Mouse (Mus musculus) kidney, postnatal 0 days (tissue): ENCODE measurements around the gene Pogk. TPM values are rescaled to one million over a fixed set of nuclear protein-coding genes. Genes with fewer than 3 reads are reported as not detected.

Experiments used
- ATAC-seq: fragments of 200-750 bp; cut with Nextera tagmentation; replicated peaks from 2 replicates; pipeline ENCODE4 v1.8.0; 2017; ENCODE audit warnings: low read depth, moderate number of reproducible peaks, moderate TSS enrichment, moderate library complexity; ENCODE audit not compliant: low FRiP score
- DNase-seq: peaks from one replicate; pipeline ENCODE4 v3.0.0-alpha.2; 2016; ENCODE audit warnings: low spot score
- H3K27ac ChIP-seq: fragments of 300-500 bp; sonication (generic); 2 replicates; pipeline ENCODE4 v1.5.1; 2014; ENCODE audit warnings: mild to moderate bottlenecking
- H3K27me3 ChIP-seq: fragments of 300-500 bp; sonication (generic); 2 replicates; pipeline ENCODE4 v1.6.1; 2014; ENCODE audit warnings: low read length, mixed read lengths; ENCODE audit not compliant: insufficient read depth
- H3K36me3 ChIP-seq: fragments of 300-500 bp; sonication (generic); 2 replicates; pipeline ENCODE4 v1.6.1; 2014; ENCODE audit warnings: low read length, mixed read lengths; ENCODE audit not compliant: insufficient read depth
- H3K4me1 ChIP-seq: fragments of 300-500 bp; sonication (generic); replicated peaks from 2 replicates; pipeline ENCODE4 v1.6.1; 2014; ENCODE audit warnings: antibody characterized with exemption, low read length, mixed read lengths; ENCODE audit not compliant: insufficient read depth
- H3K4me2 ChIP-seq: fragments of 300-500 bp; sonication (generic); 2 replicates; pipeline ENCODE4 v1.6.1; 2014; ENCODE audit warnings: mild to moderate bottlenecking, low read length, moderate library complexity, mixed read lengths
- H3K4me3 ChIP-seq: fragments of 300-500 bp; sonication (generic); replicated peaks from 2 replicates; pipeline ENCODE4 v1.5.1; 2014; ENCODE audit warnings: low read depth, low read length
- H3K9ac ChIP-seq: fragments of 300-500 bp; sonication (generic); 2 replicates; pipeline ENCODE4 v1.6.1; 2014; ENCODE audit warnings: low read depth, low read length
- H3K9me3 ChIP-seq: fragments of 300-500 bp; sonication (generic); replicated peaks from 2 replicates; pipeline ENCODE4 v1.6.1; 2016; ENCODE audit warnings: low read length, inconsistent platforms, mixed read lengths
- CTCF ChIP-seq: IDR thresholded peaks from 2 replicates; pipeline ENCODE4 v1.5.1; 2016; ENCODE audit warnings: antibody characterized with exemption, low read depth, mild to moderate bottlenecking, moderate library complexity
- WGBS: fragments of 180-500 bp; shearing (Covaris S2); extraction: QIAGEN DNeasy Blood & Tissue Kit; methylation state at CpG from one replicate; pipeline ENCODE4 v1.1.7; 2014; 5-methylcytosine and 5-hydroxymethylcytosine counted together
- polyA plus RNA-seq: library from polyadenylated mRNA; unstranded; fragments of >200 nt; fragmentation: Nextera tagmentation; extraction: Ambion mirVana; gene quantifications from 2 replicates; pipeline ENCODE4 v1.2.1, GENCODE M21; 2015

The Pogk gene
- polyA plus RNA-seq, 1 experiment from 2014 or later = 7.3 TPM

DNA sequence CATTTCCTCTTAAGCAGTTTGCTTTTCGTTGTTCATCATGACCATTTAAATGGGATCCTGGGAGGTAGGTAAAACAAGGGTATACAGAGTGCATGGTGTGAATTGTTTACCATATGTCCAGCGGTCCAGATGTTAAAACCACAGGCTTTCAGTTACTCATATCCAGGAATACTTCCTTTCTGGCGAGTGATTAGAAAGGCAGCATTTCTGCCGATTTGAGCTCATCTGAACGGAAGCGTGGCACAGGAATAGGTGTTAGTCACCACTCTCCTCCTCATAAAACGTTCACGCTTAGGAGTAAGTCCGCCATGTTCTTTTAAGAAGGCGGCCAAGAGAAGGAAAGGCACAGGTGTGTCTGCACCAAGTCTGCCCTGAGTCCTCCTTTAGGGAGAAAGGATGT, 28.3 kb downstream of the Pogk start:
- H3K4me3 ChIP-seq = no peak overlapping the region
- no peak overlapping the region for H3K27ac ChIP-seq
- DNase-seq = no peak
- no peaks in the 10 kb centered on the region for H3K27me3 ChIP-seq
- peaks cover 29% of the 10 kb centered on the region for H3K36me3 ChIP-seq
- WGBS = 75% methylated on average over 10 of the region's 10 CpGs
- no peak overlapping the region for H3K4me2 ChIP-seq
- no peaks in the 10 kb centered on the region for H3K9me3 ChIP-seq
- H3K4me1 ChIP-seq = peaks cover 13% of the 10 kb centered on the region
- H3K9ac ChIP-seq = no peak overlapping the region
- TF ChIP-seq CTCF = no peak
- no peak for ATAC-seq

DNA sequence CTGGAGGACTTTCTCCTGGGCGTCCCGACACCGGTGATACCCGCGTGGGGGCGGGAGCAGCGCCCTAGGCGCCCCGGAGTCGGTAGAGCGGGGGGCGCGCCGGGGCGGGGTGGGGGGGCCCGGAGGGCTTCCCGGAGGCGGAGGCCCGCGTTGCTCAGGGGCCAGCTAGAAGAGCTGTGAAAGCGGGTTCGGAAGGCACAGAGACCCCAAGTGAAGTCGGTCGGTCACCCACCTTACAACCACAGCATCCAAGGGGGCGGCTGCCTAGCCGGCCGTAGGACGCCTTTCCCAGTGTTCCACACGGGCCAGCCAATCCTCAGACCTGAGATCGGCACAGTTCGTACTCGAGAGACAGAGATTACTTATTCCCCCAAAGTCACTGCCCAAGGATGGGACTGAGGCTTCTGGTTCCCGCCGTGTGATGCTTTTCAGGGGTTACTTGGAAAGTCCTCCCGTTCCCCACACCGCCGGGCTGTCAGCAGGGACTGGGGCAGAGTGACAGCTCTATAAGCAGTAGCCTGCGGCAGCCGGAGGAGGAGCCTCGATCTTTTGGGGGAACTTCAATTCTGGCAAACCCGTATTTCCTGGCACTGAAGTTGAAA, 29.9 kb downstream of the Pogk start:
- no peaks in the 10 kb centered on the region for H3K27me3 ChIP-seq
- peaks cover 14% of the 10 kb centered on the region for H3K36me3 ChIP-seq
- peak overlapping the region; percentile 76 for H3K4me2 ChIP-seq
- H3K4me1 ChIP-seq = peaks cover 13% of the 10 kb centered on the region
- WGBS = 1% methylated on average over 36 of the region's 41 CpGs
- H3K9ac ChIP-seq = peak overlapping the region; percentile 92
- peak overlapping the region; percentile 90 for H3K27ac ChIP-seq
- TF ChIP-seq CTCF = no peak
- H3K4me3 ChIP-seq = peak overlapping the region; percentile 79
- no peaks in the 10 kb centered on the region for H3K9me3 ChIP-seq
- peak; percentile 83 for DNase-seq
- peak; percentile 10 for ATAC-seq

DNA sequence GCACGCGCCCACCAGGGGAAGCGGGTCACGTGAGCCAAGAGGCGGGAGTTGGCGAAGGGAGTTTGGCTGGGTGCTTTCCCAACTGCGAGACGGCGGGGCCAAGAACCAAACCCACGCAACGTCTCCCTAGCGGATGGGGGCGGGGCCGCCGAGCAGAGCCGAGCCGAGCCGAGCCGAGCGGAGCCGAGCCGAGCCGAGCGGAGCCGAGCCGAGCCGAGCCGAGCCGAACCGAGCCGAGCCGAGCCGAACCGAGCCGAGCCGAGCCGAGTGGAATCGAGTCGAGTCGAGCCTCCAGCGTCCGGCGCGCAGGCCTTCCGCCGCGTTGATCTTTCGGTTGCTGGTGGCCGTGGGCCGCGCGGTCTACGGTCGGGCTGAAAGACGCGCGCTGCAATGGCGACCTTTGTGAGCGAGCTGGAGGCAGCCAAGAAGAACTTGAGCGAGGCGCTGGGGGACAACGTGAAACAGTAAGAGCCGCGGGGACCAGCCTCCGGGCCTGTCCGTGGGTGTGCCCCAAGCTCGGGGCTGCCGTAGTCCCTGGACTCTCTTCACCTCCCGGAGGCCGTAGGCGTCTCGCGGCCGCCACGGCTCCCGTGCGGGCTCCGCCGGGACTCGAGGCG, 30.5 kb downstream of the Pogk start, which contains the start of gene Tada1:
Gene Tada1 (plus strand): TSS at position 85 of the 617 bp plus-strand sequence.
- whole genome bisulfite sequencing = under 1% methylated on average over 79 of the region's 81 CpGs

DNA sequence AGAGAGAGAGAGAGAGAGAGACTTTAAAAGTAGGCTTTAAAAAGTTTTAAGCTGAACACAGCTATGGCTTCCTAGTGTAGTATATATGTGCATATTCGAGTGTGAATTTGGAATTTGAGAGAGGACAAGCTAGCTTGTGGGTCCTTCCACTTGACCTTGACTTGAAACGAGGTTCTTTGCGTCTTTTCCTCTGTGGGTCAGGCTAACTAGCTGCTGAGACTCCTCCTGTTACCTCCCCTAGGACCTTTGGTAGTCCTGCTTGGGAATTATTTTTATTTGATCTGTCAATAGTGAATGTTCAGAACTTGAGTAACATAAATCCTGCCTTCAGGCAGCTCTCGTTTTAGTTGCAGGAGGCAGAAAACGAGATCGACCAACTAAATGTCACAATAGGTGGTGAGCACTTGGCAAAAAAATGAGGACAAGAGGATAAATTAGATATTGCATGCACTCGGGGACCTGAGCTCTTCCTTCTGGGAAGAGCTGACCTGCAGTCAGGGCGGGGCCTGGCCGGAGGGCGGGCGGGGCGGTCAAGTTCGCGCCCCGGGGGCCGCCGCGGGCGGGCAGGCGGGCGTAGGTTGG, 31.1 kb downstream of the Pogk start:
- no peak; the same call in 1 of the 2 replicates for TF ChIP-seq CTCF
- WGBS = 2% methylated on average over 21 of the region's 21 CpGs
- Histone ChIP-seq H3K9me3 (no peaks in the 10 kb centered on the region), H3K4me3 (peak overlapping the region; percentile 79), H3K4me2 (peak overlapping the region; percentile 65), H3K4me1 (peaks cover 13% of the 10 kb centered on the region), H3K27ac (peak overlapping the region; percentile 83), H3K9ac (peak overlapping the region; percentile 61), H3K36me3 (peaks cover 6% of the 10 kb centered on the region; the same call in 1 of the 2 replicates), H3K27me3 (no peaks in the 10 kb centered on the region)
- DNase-seq (no peak), ATAC-seq (no peak)

More for the DNA sequence above, 30.5 kb downstream of the Pogk start, which contains the start of gene Tada1:
- no peaks in the 10 kb centered on the region for H3K9me3 ChIP-seq
- DNase-seq (peak; percentile 96), ATAC-seq (peak; percentile 96)
- peaks cover 11% of the 10 kb centered on the region for H3K36me3 ChIP-seq
- H3K4me1 ChIP-seq = peaks cover 13% of the 10 kb centered on the region
- H3K27me3 ChIP-seq = no peaks in the 10 kb centered on the region
- peak within 1 kb of the TSS; percentile 90 for H3K27ac ChIP-seq
- H3K9ac ChIP-seq = peak within 1 kb of the TSS; percentile 92
- peak within 1 kb of the TSS; percentile 76 for H3K4me2 ChIP-seq
- TF ChIP-seq CTCF = no peak
- H3K4me3 ChIP-seq = peak within 1 kb of the TSS; percentile 79

DNA sequence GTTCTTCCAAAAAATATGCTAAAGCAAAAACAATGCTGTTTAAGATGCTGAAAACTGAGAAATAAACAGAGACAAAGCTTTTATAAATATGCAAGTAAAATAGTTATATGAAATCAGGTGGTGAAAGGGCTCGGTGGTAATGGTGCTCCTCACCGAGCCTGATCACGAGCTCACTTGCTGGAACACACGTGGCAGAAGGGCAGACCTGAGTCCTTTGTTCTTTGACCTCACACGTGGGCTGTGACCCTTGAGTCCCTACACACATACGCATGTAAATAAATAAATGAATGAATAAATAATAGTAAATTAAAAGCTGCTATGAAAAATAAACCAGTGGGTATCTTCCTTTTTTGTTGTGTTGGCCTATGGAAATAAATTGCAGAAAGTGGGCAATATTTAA, 32.5 kb downstream of the Pogk start:
- peaks cover 13% of the 10 kb centered on the region for H3K4me1 ChIP-seq
- H3K4me2 ChIP-seq = no peak overlapping the region
- H3K27me3 ChIP-seq = no peaks in the 10 kb centered on the region
- TF ChIP-seq CTCF = no peak
- DNase-seq (no peak), ATAC-seq (no peak)
- WGBS = 48% methylated on average over 6 of the region's 6 CpGs
- H3K9me3 ChIP-seq = no peaks in the 10 kb centered on the region
- H3K4me3 ChIP-seq = no peak overlapping the region
- no peak overlapping the region for H3K9ac ChIP-seq
- H3K27ac ChIP-seq = no peak overlapping the region
- H3K36me3 ChIP-seq = no peaks in the 10 kb centered on the region

DNA sequence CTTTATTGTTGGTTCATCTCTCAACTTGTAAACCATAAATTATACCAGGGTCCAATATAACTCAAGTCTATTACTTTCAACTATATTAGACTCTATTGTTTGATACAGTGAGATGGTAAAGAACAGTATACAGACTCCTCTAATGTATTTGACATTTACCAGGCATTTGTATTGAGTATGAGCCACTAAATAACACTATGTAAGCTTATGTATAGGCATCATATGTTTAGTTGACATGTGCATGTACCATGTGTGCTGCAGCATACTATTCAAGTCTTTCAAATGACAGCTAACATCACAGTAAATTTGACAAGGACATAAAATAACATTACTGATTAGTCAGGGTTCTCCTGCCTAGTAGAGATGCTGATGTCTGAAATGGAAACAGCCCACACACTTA, 46.5 kb downstream of the Pogk start:
- TF ChIP-seq CTCF = no peak
- Histone ChIP-seq H3K9ac (no peak overlapping the region), H3K4me3 (no peak overlapping the region), H3K4me1 (no peaks in the 10 kb centered on the region), H3K9me3 (no peaks in the 10 kb centered on the region), H3K36me3 (no peaks in the 10 kb centered on the region), H3K4me2 (no peak overlapping the region), H3K27ac (no peak overlapping the region), H3K27me3 (no peaks in the 10 kb centered on the region)
- no peak for ATAC-seq
- DNase-seq = no peak
